Mouse (Mus musculus) intestine, embryonic 14.5 days (tissue): ENCODE measurements around the gene BC025920. TPM values are rescaled to one million over a fixed set of nuclear protein-coding genes. Genes with fewer than 3 reads are reported as not detected.
"Not testable (repeated sequence)": the region's sequence is repeated elsewhere in the genome, so short reads cannot be mapped to it uniquely, and the experiment has no call there.

Source experiments
- ATAC-seq: fragments of 200-750 bp; cut with Nextera tagmentation; replicated peaks from 2 replicates; pipeline ENCODE4 v1.8.0; 2017; ENCODE audit warnings: low read depth, moderate number of reproducible peaks, moderate TSS enrichment, moderate library complexity; ENCODE audit not compliant: low FRiP score, low TSS enrichment
- DNase-seq: peaks from one replicate; pipeline ENCODE4 v3.0.0-alpha.2; 2018; ENCODE audit warnings: low spot score
- H3K27ac ChIP-seq: fragments of 300-500 bp; sonication (generic); 2 replicates; pipeline ENCODE4 v1.5.1; 2014; ENCODE audit warnings: low read depth, mild to moderate bottlenecking, control low read depth
- H3K27me3 ChIP-seq: fragments of 300-500 bp; sonication (generic); replicated peaks from 2 replicates; pipeline ENCODE4 v1.6.1; 2014; ENCODE audit warnings: low read length, control low read depth; ENCODE audit not compliant: control insufficient read depth, insufficient read depth
- H3K36me3 ChIP-seq: fragments of 300-500 bp; sonication (generic); 2 replicates; pipeline ENCODE4 v1.6.1; 2014; ENCODE audit warnings: low read length, control low read depth; ENCODE audit not compliant: control insufficient read depth, insufficient read depth
- H3K4me1 ChIP-seq: fragments of 300-500 bp; sonication (generic); replicated peaks from 2 replicates; pipeline ENCODE4 v1.6.1; 2014; ENCODE audit warnings: low read length, control low read depth, mixed read lengths; ENCODE audit not compliant: control insufficient read depth, insufficient read depth
- H3K4me2 ChIP-seq: fragments of 300-500 bp; sonication (generic); 2 replicates; pipeline ENCODE4 v1.6.1; 2014; ENCODE audit warnings: low read length
- H3K4me3 ChIP-seq: fragments of 300-500 bp; sonication (generic); 2 replicates; pipeline ENCODE4 v1.5.1; 2014; ENCODE audit warnings: low read depth, low read length, control low read depth, mixed read lengths
- H3K9ac ChIP-seq: fragments of 300-500 bp; sonication (generic); 2 replicates; pipeline ENCODE4 v1.6.1; 2014; ENCODE audit warnings: mild to moderate bottlenecking, low read length
- H3K9me3 ChIP-seq: fragments of 300-500 bp; sonication (generic); 2 replicates; pipeline ENCODE4 v1.6.1; 2016; ENCODE audit warnings: low read length, control low read depth; ENCODE audit not compliant: control insufficient read depth
- WGBS: fragments of 180-500 bp; shearing (Covaris S2); extraction: QIAGEN DNeasy Blood & Tissue Kit; methylation state at CpG from one replicate; pipeline ENCODE4 v1.1.7; 2014; 5-methylcytosine and 5-hydroxymethylcytosine counted together
- polyA plus RNA-seq: library from polyadenylated mRNA; unstranded; fragments of >200 nt; fragmentation: Nextera tagmentation; extraction: Ambion mirVana; gene quantifications from 2 replicates; pipeline ENCODE4 v1.2.1, GENCODE M21; 2014

The BC025920 gene
- polyA plus RNA-seq, 1 experiment from 2014 or later, result 0.61 TPM

- Histone ChIP-seq H3K4me1 (peaks cover 10% of the 10 kb centered on the region), H3K9ac (no peak overlapping the region), H3K27ac (no peak overlapping the region), H3K4me3 (no peak overlapping the region), H3K9me3 (no peaks in the 10 kb centered on the region), H3K27me3 (no peaks in the 10 kb centered on the region), H3K36me3 (no peaks in the 10 kb centered on the region), H3K4me2 (no peak overlapping the region)
- ATAC-seq (no peak), DNase-seq (no peak)
- 78% methylated on average over 6 of the region's 6 CpGs for WGBS
These were observed 32.0 kb downstream of the BC025920 start for GRCm38 (mm10) chr10:81638101-81638500.

GRCm38 (mm10) chr10:81640825-81641224 is 34.8 kb downstream of the BC025920 start:
- 29% methylated on average over 4 of the region's 4 CpGs for WGBS
- H3K4me1 ChIP-seq, H3K4me2 ChIP-seq, H3K36me3 ChIP-seq, H3K4me3 ChIP-seq, DNase-seq, ATAC-seq, H3K27me3 ChIP-seq, H3K9me3 ChIP-seq, H3K27ac ChIP-seq, H3K9ac ChIP-seq: not testable (repeated sequence)

GRCm38 (mm10) chr10:81641566-81641965 is 35.5 kb downstream of the BC025920 start:
- H3K27ac ChIP-seq, result no peak overlapping the region
- H3K27me3 ChIP-seq, result no peaks in the 10 kb centered on the region
- WGBS, result 94% methylated on average over 2 of the region's 2 CpGs
- H3K4me1 ChIP-seq, result peaks cover 9% of the 10 kb centered on the region
- H3K4me2 ChIP-seq, result no peak overlapping the region
- H3K9ac ChIP-seq, result no peak overlapping the region
- DNase-seq (no peak), ATAC-seq (no peak)
- no peaks in the 10 kb centered on the region for H3K9me3 ChIP-seq
- no peak overlapping the region for H3K4me3 ChIP-seq
- no peaks in the 10 kb centered on the region for H3K36me3 ChIP-seq

- peak overlapping the region; percentile 84 for H3K4me2 ChIP-seq
- H3K4me3 ChIP-seq, result peak overlapping the region; percentile 80
- no peaks in the 10 kb centered on the region for H3K27me3 ChIP-seq
- no peaks in the 10 kb centered on the region for H3K36me3 ChIP-seq
- WGBS, result 74% methylated on average over 8 of the region's 8 CpGs
- DNase-seq, result no peak
- peak overlapping the region; percentile 93 for H3K9ac ChIP-seq
- H3K4me1 ChIP-seq, result peaks cover 9% of the 10 kb centered on the region
- no peak for ATAC-seq
- H3K27ac ChIP-seq, result no peak overlapping the region
- no peaks in the 10 kb centered on the region for H3K9me3 ChIP-seq
These were observed 36.0 kb downstream of the BC025920 start for GRCm38 (mm10) chr10:81641978-81642647.

- H3K9me3 ChIP-seq, result no peaks in the 10 kb centered on the region
- H3K36me3 ChIP-seq, result no peaks in the 10 kb centered on the region
- peak overlapping the region; percentile 93 for H3K9ac ChIP-seq
- no peaks in the 10 kb centered on the region for H3K27me3 ChIP-seq
- no peak; the same call in 1 of the 2 replicates for ATAC-seq
- DNase-seq, result peak; percentile 58
- H3K27ac ChIP-seq, result peak overlapping the region; percentile 95
- H3K4me2 ChIP-seq, result peak overlapping the region; percentile 84
- H3K4me3 ChIP-seq, result peak overlapping the region; percentile 80
- peaks cover 9% of the 10 kb centered on the region for H3K4me1 ChIP-seq
- WGBS, result 19% methylated on average over 24 of the region's 24 CpGs
These were observed 36.8 kb downstream of the BC025920 start for GRCm38 (mm10) chr10:81642648-81643448.

GRCm38 (mm10) chr10:81643449-81644055 is 37.5 kb downstream of the BC025920 start:
- no peaks in the 10 kb centered on the region for H3K27me3 ChIP-seq
- H3K4me1 ChIP-seq, result peaks cover 9% of the 10 kb centered on the region
- peak overlapping the region; percentile 84 for H3K4me2 ChIP-seq
- H3K9ac ChIP-seq, result peak overlapping the region; percentile 93
- no peaks in the 10 kb centered on the region for H3K9me3 ChIP-seq
- ATAC-seq, result peak; percentile 89
- H3K4me3 ChIP-seq, result peak overlapping the region; percentile 80
- WGBS, result under 1% methylated on average over 74 of the region's 75 CpGs
- H3K36me3 ChIP-seq, result no peaks in the 10 kb centered on the region
- H3K27ac ChIP-seq, result peak overlapping the region; percentile 95
- DNase-seq, result peak; percentile 90

- no peaks in the 10 kb centered on the region for H3K9me3 ChIP-seq
- no peaks in the 10 kb centered on the region for H3K27me3 ChIP-seq
- H3K4me3 ChIP-seq, result peak overlapping the region; percentile 80
- H3K27ac ChIP-seq, result peak overlapping the region; percentile 95
- peaks cover 9% of the 10 kb centered on the region for H3K4me1 ChIP-seq
- DNase-seq (no peak), ATAC-seq (no peak; the same call in 1 of the 2 replicates)
- peak overlapping the region; percentile 93 for H3K9ac ChIP-seq
- 54% methylated on average over 2 of the region's 2 CpGs for WGBS
- H3K36me3 ChIP-seq, result no peaks in the 10 kb centered on the region
- peak overlapping the region; percentile 84 for H3K4me2 ChIP-seq
These were observed 38.1 kb downstream of the BC025920 start for GRCm38 (mm10) chr10:81644162-81644561.

- WGBS, result 92% methylated on average over 18 of the region's 18 CpGs
- DNase-seq (no peak), ATAC-seq (no peak)
- Histone ChIP-seq H3K4me2 (no peak overlapping the region), H3K36me3 (no peaks in the 10 kb centered on the region), H3K27me3 (no peaks in the 10 kb centered on the region), H3K9ac (no peak overlapping the region), H3K4me3 (no peak overlapping the region), H3K4me1 (peaks cover 9% of the 10 kb centered on the region), H3K9me3 (no peaks in the 10 kb centered on the region), H3K27ac (no peak overlapping the region)
These were observed 38.6 kb downstream of the BC025920 start for GRCm38 (mm10) chr10:81644716-81645115.
